Mouse (Mus musculus): ENCODE measurements around the gene Mical1. TPM values are rescaled to one million over a fixed set of nuclear protein-coding genes. Genes with fewer than 3 reads are reported as not detected.
A peak's percentile ranks its signal among the peaks of the same experiment; 100 is the strongest.

Mical1 gene
- polyA plus RNA-seq, 1 experiment = 27.7 TPM

DNA sequence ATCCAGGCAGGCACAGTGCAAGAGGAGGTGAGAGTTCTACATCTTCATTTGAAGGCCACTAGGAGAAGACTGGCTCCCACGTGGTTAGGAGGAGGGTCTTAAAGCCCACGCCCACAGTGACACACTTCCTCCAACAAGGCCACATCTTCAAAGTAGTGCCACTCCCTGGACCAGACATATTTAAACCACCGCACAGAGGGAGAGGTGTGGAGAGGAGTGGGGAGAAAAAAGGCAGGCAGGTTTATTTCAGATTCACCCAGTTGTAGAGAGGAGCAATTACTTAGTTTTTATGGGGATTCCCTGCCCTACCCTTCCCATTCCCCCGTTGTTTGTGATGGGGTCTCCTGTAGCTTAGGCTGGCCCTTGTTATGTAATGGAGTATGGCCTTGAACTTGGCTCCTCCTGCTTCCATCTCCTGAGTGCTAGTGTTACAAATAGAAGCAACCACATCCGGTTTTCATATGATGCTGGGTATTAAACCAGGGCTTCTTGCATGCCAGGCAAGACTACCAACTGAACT lies 3.1 kb upstream of the Mical1 start:
- Histone ChIP-seq H3ac (ENCODE audit: control insufficient read depth, insufficient read length, low read depth) (no peak overlapping the region), H3K27me3 (ENCODE audit: control insufficient read depth, insufficient read depth, insufficient read length) (no peaks in the 10 kb centered on the region), H3K4me3 (ENCODE audit: insufficient read depth, poor library complexity, severe bottlenecking) (no peak overlapping the region), H3K79me3 (ENCODE audit: low read depth) (no peaks in the 10 kb centered on the region), H3K79me2 (ENCODE audit: control insufficient read depth, insufficient read depth) (no peaks in the 10 kb centered on the region), H3K36me3 (ENCODE audit: control insufficient read depth, insufficient read depth) (no peaks in the 10 kb centered on the region)
- no peak for TF ChIP-seq USF1 (IDR thresholded peaks at IDR 0.05; ENCODE audit: low read depth)
- no peak for TF ChIP-seq FOSL1 (IDR thresholded peaks at IDR 0.05; ENCODE audit: insufficient read depth, low read length, poor library complexity, severe bottlenecking)
- TF ChIP-seq MYOD1 (IDR thresholded peaks at IDR 0.05; ENCODE audit: control insufficient read depth, insufficient read length, low read depth) = no peak
- TF ChIP-seq CEBPB (IDR thresholded peaks at IDR 0.05; ENCODE audit: low read depth) = no peak
- TF ChIP-seq CTCF (IDR thresholded peaks at IDR 0.05; ENCODE audit: control insufficient read depth, insufficient read depth, insufficient read length) = no peak
- no peak for TF ChIP-seq MAX (IDR thresholded peaks at IDR 0.05)
- no peak for TF ChIP-seq MYOG (IDR thresholded peaks at IDR 0.05; ENCODE audit: control insufficient read depth, extremely low read depth, insufficient read length)

DNA sequence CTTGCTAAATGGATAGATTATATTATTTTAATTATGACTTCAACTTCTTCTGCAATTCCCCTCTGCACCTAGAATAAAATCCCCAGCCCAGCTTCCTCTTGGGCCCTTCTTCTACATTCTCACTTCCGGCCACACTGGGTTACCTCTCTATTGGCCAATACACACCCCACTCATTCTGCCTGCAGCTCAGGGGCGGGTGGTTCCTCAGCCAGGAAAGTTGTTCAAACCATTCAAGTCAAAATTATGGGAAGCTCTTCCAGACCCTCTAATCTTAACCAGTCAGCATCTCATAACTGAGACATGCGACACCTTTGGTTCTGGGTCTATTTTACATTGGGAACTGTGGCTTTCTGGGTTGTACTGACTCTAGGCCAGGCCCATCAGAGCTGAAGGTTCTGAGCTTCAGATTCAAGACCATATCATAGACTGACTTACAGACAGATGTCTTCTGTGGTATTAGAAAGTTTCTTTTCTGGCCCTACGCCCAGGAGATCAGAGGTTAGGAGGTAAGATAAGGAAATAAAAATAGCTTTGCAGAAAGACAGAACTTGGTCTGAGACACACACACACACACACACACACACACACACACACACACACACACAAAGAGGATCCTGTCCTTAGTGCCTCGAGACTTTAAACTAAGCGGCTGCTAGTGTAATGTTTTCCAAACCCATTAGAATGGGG lies 2.2 kb upstream of the Mical1 start:
- H3K27me3 ChIP-seq (ENCODE audit: control insufficient read depth, insufficient read depth, insufficient read length) = no peaks in the 10 kb centered on the region
- H3K4me3 ChIP-seq (ENCODE audit: insufficient read depth, poor library complexity, severe bottlenecking) = no peak overlapping the region
- TF ChIP-seq FOSL1 (IDR thresholded peaks at IDR 0.05; ENCODE audit: insufficient read depth, low read length, poor library complexity, severe bottlenecking) = no peak
- no peak for TF ChIP-seq MYOG (IDR thresholded peaks at IDR 0.05; ENCODE audit: control insufficient read depth, extremely low read depth, insufficient read length)
- TF ChIP-seq CTCF (IDR thresholded peaks at IDR 0.05; ENCODE audit: control insufficient read depth, insufficient read depth, insufficient read length) = no peak
- TF ChIP-seq MAX (IDR thresholded peaks at IDR 0.05) = no peak
- no peak for TF ChIP-seq MYOD1 (IDR thresholded peaks at IDR 0.05; ENCODE audit: control insufficient read depth, insufficient read length, low read depth)
- no peak for TF ChIP-seq CEBPB (IDR thresholded peaks at IDR 0.05; ENCODE audit: low read depth)
- no peak for TF ChIP-seq USF1 (IDR thresholded peaks at IDR 0.05; ENCODE audit: low read depth)
- no peaks in the 10 kb centered on the region for H3K79me2 ChIP-seq (ENCODE audit: control insufficient read depth, insufficient read depth)
- no peaks in the 10 kb centered on the region for H3K79me3 ChIP-seq (ENCODE audit: low read depth)
- no peaks in the 10 kb centered on the region for H3K36me3 ChIP-seq (ENCODE audit: control insufficient read depth, insufficient read depth)
- no peak overlapping the region for H3ac ChIP-seq (ENCODE audit: control insufficient read depth, insufficient read length, low read depth)

- TF ChIP-seq CEBPB (IDR thresholded peaks at IDR 0.05; ENCODE audit: low read depth) = no peak
- no peak for TF ChIP-seq MAX (IDR thresholded peaks at IDR 0.05)
- no peak for TF ChIP-seq MYOG (IDR thresholded peaks at IDR 0.05; ENCODE audit: control insufficient read depth, extremely low read depth, insufficient read length)
- TF ChIP-seq FOSL1 (IDR thresholded peaks at IDR 0.05; ENCODE audit: insufficient read depth, low read length, poor library complexity, severe bottlenecking) = no peak
- no peak for TF ChIP-seq CTCF (IDR thresholded peaks at IDR 0.05; ENCODE audit: control insufficient read depth, insufficient read depth, insufficient read length)
- H3K27me3 ChIP-seq (ENCODE audit: control insufficient read depth, insufficient read depth, insufficient read length) = no peaks in the 10 kb centered on the region
- H3K4me3 ChIP-seq (ENCODE audit: insufficient read depth, poor library complexity, severe bottlenecking) = no peak overlapping the region
- H3K36me3 ChIP-seq (ENCODE audit: control insufficient read depth, insufficient read depth) = no peaks in the 10 kb centered on the region
- H3K79me3 ChIP-seq (ENCODE audit: low read depth) = no peaks in the 10 kb centered on the region
- no peak overlapping the region for H3ac ChIP-seq (ENCODE audit: control insufficient read depth, insufficient read length, low read depth)
- H3K79me2 ChIP-seq (ENCODE audit: control insufficient read depth, insufficient read depth) = no peaks in the 10 kb centered on the region
Measured at GRCm38 (mm10) chr10:41474981-41475391, 1.1 kb upstream of the Mical1 start.

DNA sequence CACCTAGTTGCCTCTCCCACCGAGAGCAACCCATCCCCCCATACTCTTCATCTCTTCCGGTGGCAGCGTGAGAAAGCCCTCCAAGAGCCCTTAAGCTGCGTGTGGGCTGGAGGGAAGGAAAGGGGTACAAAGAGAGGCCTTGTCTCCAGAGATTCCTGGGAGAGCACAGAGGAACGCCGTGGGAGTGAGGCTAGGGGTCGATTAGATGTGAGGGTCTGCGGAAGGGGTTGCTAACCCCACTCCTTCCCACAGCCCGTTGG lies 834 bp downstream of the Mical1 start:
- TF ChIP-seq MYOD1 (IDR thresholded peaks at IDR 0.05; ENCODE audit: control insufficient read depth, insufficient read length, low read depth) (no peak), CTCF (IDR thresholded peaks at IDR 0.05; ENCODE audit: control insufficient read depth, insufficient read depth, insufficient read length) (no peak), MYOG (IDR thresholded peaks at IDR 0.05; ENCODE audit: control insufficient read depth, extremely low read depth, insufficient read length) (no peak), MAX (IDR thresholded peaks at IDR 0.05) (no peak), FOSL1 (IDR thresholded peaks at IDR 0.05; ENCODE audit: insufficient read depth, low read length, poor library complexity, severe bottlenecking) (no peak), USF1 (IDR thresholded peaks at IDR 0.05; ENCODE audit: low read depth) (no peak), CEBPB (IDR thresholded peaks at IDR 0.05; ENCODE audit: low read depth) (no peak)
- H3K79me3 ChIP-seq (ENCODE audit: low read depth) = no peaks in the 10 kb centered on the region
- H3K36me3 ChIP-seq (ENCODE audit: control insufficient read depth, insufficient read depth) = no peaks in the 10 kb centered on the region
- H3K4me3 ChIP-seq (ENCODE audit: insufficient read depth, poor library complexity, severe bottlenecking) = peak overlapping the region; percentile 41
- H3K79me2 ChIP-seq (ENCODE audit: control insufficient read depth, insufficient read depth) = no peaks in the 10 kb centered on the region
- H3K27me3 ChIP-seq (ENCODE audit: control insufficient read depth, insufficient read depth, insufficient read length) = no peaks in the 10 kb centered on the region
- H3ac ChIP-seq (ENCODE audit: control insufficient read depth, insufficient read length, low read depth) = peak overlapping the region; percentile 81

DNA sequence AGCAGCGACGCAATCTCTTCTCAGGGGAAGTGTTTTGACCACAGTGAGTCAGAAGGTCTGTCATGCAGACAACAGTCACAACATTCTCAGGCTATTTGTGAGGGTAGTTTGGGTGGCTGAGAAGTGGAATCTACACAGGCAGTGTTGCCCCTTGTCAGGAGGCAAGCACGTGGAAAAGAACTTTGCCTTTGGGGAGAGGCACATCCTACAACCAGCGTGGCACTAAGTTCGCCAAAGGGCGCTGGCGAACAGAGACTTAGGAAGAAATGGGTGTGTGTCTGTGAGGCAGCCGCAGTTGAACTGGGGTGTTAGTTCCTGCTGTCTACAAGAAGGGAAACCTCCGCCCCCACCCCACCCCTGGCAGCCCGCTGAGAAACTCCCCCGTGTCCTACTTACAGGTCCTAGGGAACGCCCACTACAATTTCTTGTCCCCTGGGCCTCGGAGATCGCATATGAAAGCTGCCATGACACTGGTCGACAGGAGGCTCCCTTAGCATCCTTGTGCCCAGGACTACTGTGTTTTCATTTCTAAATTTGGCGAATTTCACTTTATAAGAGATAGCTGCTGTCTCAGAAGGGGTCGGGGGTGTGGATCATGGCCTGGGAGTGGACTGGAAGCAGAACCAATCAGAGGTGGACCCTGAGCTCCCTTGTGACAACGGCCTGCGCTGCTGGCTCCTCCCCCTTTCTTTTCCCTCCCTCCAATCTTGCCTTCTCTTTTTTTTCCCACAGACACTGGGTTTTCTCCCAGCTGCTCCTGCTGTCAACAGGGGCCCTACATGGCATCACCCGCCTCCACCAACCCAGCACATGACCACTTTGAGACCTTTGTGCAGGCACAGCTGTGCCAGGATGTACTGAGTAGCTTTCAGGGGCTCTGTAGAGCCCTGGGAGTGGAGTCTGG lies 1.4 kb downstream of the Mical1 start:
- no peaks in the 10 kb centered on the region for H3K36me3 ChIP-seq (ENCODE audit: control insufficient read depth, insufficient read depth)
- H3K79me2 ChIP-seq (ENCODE audit: control insufficient read depth, insufficient read depth) = no peaks in the 10 kb centered on the region
- no peaks in the 10 kb centered on the region for H3K27me3 ChIP-seq (ENCODE audit: control insufficient read depth, insufficient read depth, insufficient read length)
- H3ac ChIP-seq (ENCODE audit: control insufficient read depth, insufficient read length, low read depth) = no peak overlapping the region
- peak overlapping the region; percentile 41 for H3K4me3 ChIP-seq (ENCODE audit: insufficient read depth, poor library complexity, severe bottlenecking)
- no peaks in the 10 kb centered on the region for H3K79me3 ChIP-seq (ENCODE audit: low read depth)
- TF ChIP-seq CTCF (IDR thresholded peaks at IDR 0.05; ENCODE audit: control insufficient read depth, insufficient read depth, insufficient read length) (no peak), MAX (IDR thresholded peaks at IDR 0.05) (peak; percentile 84), USF1 (IDR thresholded peaks at IDR 0.05; ENCODE audit: low read depth) (peak; percentile 22), FOSL1 (IDR thresholded peaks at IDR 0.05; ENCODE audit: insufficient read depth, low read length, poor library complexity, severe bottlenecking) (peak; percentile 14), CEBPB (IDR thresholded peaks at IDR 0.05; ENCODE audit: low read depth) (peak; percentile 14), MYOG (IDR thresholded peaks at IDR 0.05; ENCODE audit: control insufficient read depth, extremely low read depth, insufficient read length) (no peak)

Data from C2C12 (cell line).